Mouse (Mus musculus) central nervous system, embryonic 11.5 days (tissue): ENCODE data around the gene Lrba. TPM values are rescaled to one million over a fixed set of nuclear protein-coding genes. Genes with fewer than 3 reads are reported as not detected.

Experiments used
- polyA plus RNA-seq: library from polyadenylated mRNA; depleted of rRNA; stranded (reverse); fragments of >200 nt; gene quantifications from 2 replicates; pipeline ENCODE4 v1.2.3, GENCODE M21; 2012; rRNA removed

Lrba gene
- polyA plus RNA-seq, result 10.1 and 14.9 TPM in 2 replicates

GRCm38 (mm10) chr3:86224564-86225421 is at the start of gene Lrba:
Lrba (plus strand) TSS chr3:86224680.

DNA sequence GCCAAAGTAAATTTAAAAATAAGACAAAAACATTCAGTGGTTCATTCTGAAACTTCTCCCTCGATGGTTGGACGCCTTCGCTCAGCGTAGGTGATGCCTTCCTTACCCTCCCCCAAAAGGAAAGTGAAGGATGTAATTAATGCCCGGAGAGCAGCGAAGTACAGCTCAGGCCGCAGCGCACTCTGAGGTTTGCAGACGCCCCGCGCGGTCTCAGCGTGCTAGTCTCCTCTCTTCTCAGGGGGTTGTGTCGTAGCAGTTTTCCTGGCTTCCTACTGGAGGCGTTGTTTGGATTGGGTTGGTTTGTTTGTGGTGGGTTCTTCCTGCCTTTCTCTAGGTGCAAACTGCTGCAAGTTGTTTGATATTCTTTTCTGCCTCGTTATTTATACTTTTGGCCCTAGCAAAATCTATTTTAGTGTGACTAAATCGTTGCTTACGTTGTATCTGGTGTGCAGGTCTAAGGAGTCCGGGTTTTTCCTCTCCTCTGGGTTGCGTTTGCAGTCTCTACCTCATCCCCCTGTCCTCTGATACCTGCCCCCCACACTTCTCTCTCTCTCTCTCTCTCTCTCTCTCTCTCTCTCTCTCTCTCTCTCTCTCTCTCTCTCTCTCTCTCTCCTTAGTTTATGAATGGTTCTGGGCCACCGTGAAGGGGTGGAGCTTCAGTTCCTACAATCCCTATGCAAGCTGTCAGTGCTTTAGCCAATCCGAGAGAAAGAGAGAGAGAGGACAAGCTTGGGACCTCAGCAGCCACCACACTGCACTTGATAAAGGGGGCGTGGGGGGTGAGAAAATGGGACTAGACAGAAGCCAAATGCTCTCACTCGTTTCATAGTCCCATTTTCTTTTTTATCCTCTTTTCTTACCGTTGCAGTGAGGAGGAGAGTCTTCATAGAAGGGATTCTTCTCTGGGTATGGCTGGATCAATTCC is 323.9 kb downstream of the Lrba start, which contains the start of gene Mab21l2:
TSS of gene Mab21l2 (minus strand) at position 539 of the 925 bp plus-strand sequence.

Other genes starting within 250 kb of the Lrba start
- gene Prss48, start 222.2 kb upstream of the Lrba start, polyA plus RNA-seq, result not detected in 2 replicates
- 2,207 and 2,358 TPM in 2 replicates for gene Rps3a1, start 82.0 kb upstream of the Lrba start, polyA plus RNA-seq